Mouse (Mus musculus) lung, postnatal 0 days (tissue): Measurements from ENCODE around the gene Gm42742. TPM values are rescaled to one million over a fixed set of nuclear protein-coding genes. Genes with fewer than 3 reads are reported as not detected.

ENCODE experiments used
- ATAC-seq: fragments of 200-750 bp; cut with Nextera tagmentation; 2 replicates; pipeline ENCODE4 v1.8.0; 2017; ENCODE audit warnings: moderate library complexity
- DNase-seq: peaks from one replicate; pipeline ENCODE4 v3.0.0-alpha.2; 2016; ENCODE audit warnings: low spot score
- H3K27ac ChIP-seq: fragments of 300-500 bp; sonication (generic); 2 replicates; pipeline ENCODE4 v1.5.1; 2014; ENCODE audit warnings: antibody characterized with exemption, mild to moderate bottlenecking, low read length, mixed read lengths
- H3K27me3 ChIP-seq: fragments of 300-500 bp; sonication (generic); replicated peaks from 2 replicates; pipeline ENCODE4 v1.6.1; 2014; ENCODE audit warnings: low read length, mixed read lengths; ENCODE audit not compliant: insufficient read depth
- H3K36me3 ChIP-seq: fragments of 300-500 bp; sonication (generic); 2 replicates; pipeline ENCODE4 v1.6.1; 2014; ENCODE audit warnings: low read length, mixed read lengths; ENCODE audit not compliant: insufficient read depth
- H3K4me1 ChIP-seq: fragments of 300-500 bp; sonication (generic); 2 replicates; pipeline ENCODE4 v1.6.1; 2014; ENCODE audit warnings: antibody characterized with exemption, low read depth, low read length, mixed read lengths; ENCODE audit not compliant: insufficient read depth
- H3K4me2 ChIP-seq: fragments of 300-500 bp; sonication (generic); replicated peaks from 2 replicates; pipeline ENCODE4 v1.6.1; 2014; ENCODE audit warnings: low read depth, mild to moderate bottlenecking, low read length, moderate library complexity, mixed read lengths
- H3K4me3 ChIP-seq: fragments of 300-500 bp; sonication (generic); 2 replicates; pipeline ENCODE4 v1.5.1; 2014; ENCODE audit warnings: low read depth, low read length
- H3K9ac ChIP-seq: fragments of 300-500 bp; sonication (generic); replicated peaks from 2 replicates; pipeline ENCODE4 v1.6.1; 2014; ENCODE audit warnings: low read depth, mild to moderate bottlenecking
- H3K9me3 ChIP-seq: fragments of 300-500 bp; sonication (generic); 2 replicates; pipeline ENCODE4 v1.6.1; 2016; ENCODE audit warnings: low read length, mixed read lengths
- CTCF ChIP-seq: IDR thresholded peaks from 2 replicates; pipeline ENCODE4 v1.5.1; 2016; ENCODE audit warnings: antibody characterized with exemption, mild to moderate bottlenecking
- EP300 ChIP-seq: IDR thresholded peaks from 2 replicates; pipeline ENCODE4 v1.6.1; 2016; ENCODE audit warnings: antibody characterized with exemption, mild to moderate bottlenecking, control low read depth
- WGBS: fragments of 180-500 bp; shearing (Covaris S2); extraction: QIAGEN DNeasy Blood & Tissue Kit; methylation state at CpG from one replicate; pipeline ENCODE4 v1.1.7; 2014; 5-methylcytosine and 5-hydroxymethylcytosine counted together
- polyA plus RNA-seq: library from polyadenylated mRNA; unstranded; fragments of >200 nt; fragmentation: Nextera tagmentation; extraction: Ambion mirVana; gene quantifications from 2 replicates; pipeline ENCODE4 v1.2.1, GENCODE M21; 2015

Gm42742 gene
- polyA plus RNA-seq, 1 experiment from 2014 or later = 29.3 TPM

- ATAC-seq (peak; percentile 85), DNase-seq (peak; percentile 100)
- no peak for TF ChIP-seq EP300
- peak; percentile 82 for TF ChIP-seq CTCF
- H3K9me3 ChIP-seq = no peaks in the 10 kb centered on the region
- H3K27me3 ChIP-seq = no peaks in the 10 kb centered on the region
- H3K4me1 ChIP-seq = peaks cover 9% of the 10 kb centered on the region; the same call in 1 of the 2 replicates
- peak within 1 kb of the TSS; percentile 62 for H3K4me3 ChIP-seq
- WGBS = 1% methylated on average over 39 of the region's 39 CpGs
- no peaks in the 10 kb centered on the region for H3K36me3 ChIP-seq
- peak within 1 kb of the TSS; percentile 92 for H3K27ac ChIP-seq
- peak within 1 kb of the TSS; percentile 62 for H3K9ac ChIP-seq
- peak within 1 kb of the TSS; percentile 88 for H3K4me2 ChIP-seq
These were observed 3.6 kb downstream of the Gm42742 start, which contains the start of gene Pagr1a for GRCm38 (mm10) chr7:127016971-127017949. TSS of gene Pagr1a (minus strand) at chr7:127017352.

- WGBS = under 1% methylated on average over 21 of the region's 22 CpGs
- peaks cover 7% of the 10 kb centered on the region; the same call in 1 of the 2 replicates for H3K4me1 ChIP-seq
- peak overlapping the region; percentile 62 for H3K9ac ChIP-seq
- DNase-seq (peak; percentile 72), ATAC-seq (peak; percentile 49)
- peak overlapping the region; percentile 62 for H3K4me3 ChIP-seq
- H3K4me2 ChIP-seq = peak overlapping the region; percentile 88
- H3K27ac ChIP-seq = peak overlapping the region; percentile 92
- no peaks in the 10 kb centered on the region for H3K9me3 ChIP-seq
- no peaks in the 10 kb centered on the region for H3K36me3 ChIP-seq
- no peak for TF ChIP-seq EP300
- no peak for TF ChIP-seq CTCF
- H3K27me3 ChIP-seq = no peaks in the 10 kb centered on the region
These were observed 4.4 kb downstream of the Gm42742 start for GRCm38 (mm10) chr7:127016486-127016938.

GRCm38 (mm10) chr7:127016481-127016485 lies 4.6 kb downstream of the Gm42742 start, which contains the start of gene Pagr1b:
TSS of gene Pagr1b (minus strand) at chr7:127016484.
- no peaks in the 10 kb centered on the region for H3K9me3 ChIP-seq
- peaks cover 5% of the 10 kb centered on the region; the same call in 1 of the 2 replicates for H3K4me1 ChIP-seq
- no peaks in the 10 kb centered on the region for H3K36me3 ChIP-seq
- peak within 1 kb of the TSS; percentile 62 for H3K4me3 ChIP-seq
- H3K4me2 ChIP-seq = peak within 1 kb of the TSS; percentile 88
- peak within 1 kb of the TSS; percentile 62 for H3K9ac ChIP-seq
- H3K27me3 ChIP-seq = no peaks in the 10 kb centered on the region
- ATAC-seq (no peak), DNase-seq (no peak)
- no peak for TF ChIP-seq EP300
- TF ChIP-seq CTCF = no peak
- H3K27ac ChIP-seq = peak within 1 kb of the TSS; percentile 92

GRCm38 (mm10) chr7:127016081-127016480 lies 4.8 kb downstream of the Gm42742 start:
- DNase-seq = peak; percentile 65
- no peaks in the 10 kb centered on the region for H3K36me3 ChIP-seq

GRCm38 (mm10) chr7:127014993-127015392 lies 5.9 kb downstream of the Gm42742 start:
- TF ChIP-seq EP300 (no peak), CTCF (no peak)
- Histone ChIP-seq H3K36me3 (no peaks in the 10 kb centered on the region), H3K4me1 (peaks cover 4% of the 10 kb centered on the region; the same call in 1 of the 2 replicates), H3K9ac (no peak overlapping the region), H3K27me3 (no peaks in the 10 kb centered on the region), H3K27ac (0 out of 2 replicates have a peak overlapping the region, but pooled peaks have one; percentile 38), H3K9me3 (no peaks in the 10 kb centered on the region), H3K4me3 (no peak overlapping the region), H3K4me2 (no peak overlapping the region)
- WGBS = 93% methylated on average over 12 of the region's 12 CpGs
- no peak for DNase-seq
- ATAC-seq = no peak

More at GRCm38 (mm10) chr7:127016081-127016480, 4.8 kb downstream of the Gm42742 start:
- Histone ChIP-seq H3K9me3 (no peaks in the 10 kb centered on the region), H3K27ac (peak overlapping the region; percentile 92), H3K4me3 (peak overlapping the region; percentile 62), H3K27me3 (no peaks in the 10 kb centered on the region), H3K9ac (peak overlapping the region; percentile 62), H3K4me1 (peaks cover 4% of the 10 kb centered on the region; the same call in 1 of the 2 replicates), H3K4me2 (peak overlapping the region; percentile 88)
- TF ChIP-seq EP300 (no peak), CTCF (no peak)
- WGBS = 4% methylated on average over 10 of the region's 10 CpGs
- ATAC-seq = peak; percentile 8; the same call in 1 of the 2 replicates

GRCm38 (mm10) chr7:127014320-127014719 lies 6.6 kb downstream of the Gm42742 start, which contains the start of gene Mvp:
TSS of gene Mvp (minus strand) at chr7:127014621.
- WGBS = 10% methylated on average over 11 of the region's 11 CpGs
- Histone ChIP-seq H3K9me3 (no peaks in the 10 kb centered on the region), H3K4me3 (peak within 1 kb of the TSS; percentile 65), H3K9ac (peak within 1 kb of the TSS; percentile 68), H3K27ac (peak within 1 kb of the TSS; percentile 83), H3K4me1 (peaks cover 4% of the 10 kb centered on the region; the same call in 1 of the 2 replicates), H3K4me2 (peak within 1 kb of the TSS; percentile 73), H3K27me3 (no peaks in the 10 kb centered on the region), H3K36me3 (no peaks in the 10 kb centered on the region)
- DNase-seq = peak; percentile 92
- ATAC-seq = peak; percentile 13; the same call in 1 of the 2 replicates
- TF ChIP-seq EP300 (no peak), CTCF (no peak)
